Mouse (Mus musculus): ENCODE measurements around the gene Atxn7.
A peak's percentile ranks its signal among the peaks of the same experiment; 100 is the strongest.
"Not testable (repeated sequence)": the region's sequence is repeated elsewhere in the genome, so short reads cannot be mapped to it uniquely, and the experiment has no call there.

Atxn7 gene

DNA sequence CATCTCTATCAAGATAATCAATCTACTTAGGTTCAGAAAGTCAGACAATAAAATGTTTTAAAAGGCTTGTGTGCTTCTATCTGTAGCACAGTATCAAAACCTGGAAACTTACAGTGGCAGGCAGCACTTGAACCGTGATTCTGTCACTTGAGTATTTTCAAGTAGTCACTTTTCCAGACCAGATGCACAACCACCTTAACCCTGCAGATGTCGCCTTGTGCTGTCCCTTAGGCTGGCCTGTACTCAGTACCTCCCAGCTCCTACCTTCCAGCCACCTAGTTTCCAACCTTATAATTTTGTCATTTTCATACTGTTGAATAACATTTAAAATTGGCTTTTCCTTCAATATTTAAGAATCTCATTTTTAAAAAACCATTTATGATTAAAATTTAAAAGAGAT, 20.9 kb downstream of the Atxn7 start:
- DNase-seq (ENCODE audit: low spot score in 2 of 2): no peak

DNA sequence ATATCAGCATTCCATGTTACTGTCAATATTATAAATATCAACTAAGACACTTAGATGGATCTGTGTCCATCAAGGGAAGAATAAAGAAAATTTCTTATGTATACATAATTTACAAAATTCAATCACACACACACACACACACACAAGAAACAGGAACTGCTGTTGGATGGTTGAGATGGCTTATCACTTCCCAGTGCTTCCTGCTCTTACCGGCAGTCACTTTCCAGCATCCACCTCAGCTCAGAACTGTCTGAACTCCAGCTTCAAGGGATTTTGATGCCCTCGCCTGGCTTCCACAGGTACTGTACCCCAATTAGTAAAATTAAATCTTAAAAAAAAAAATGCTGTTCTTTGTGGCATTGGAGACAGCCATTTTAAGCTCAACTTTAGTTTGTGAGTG, 27.2 kb downstream of the Atxn7 start:
- no peak for DNase-seq (ENCODE audit: low spot score in 2 of 2)

DNA sequence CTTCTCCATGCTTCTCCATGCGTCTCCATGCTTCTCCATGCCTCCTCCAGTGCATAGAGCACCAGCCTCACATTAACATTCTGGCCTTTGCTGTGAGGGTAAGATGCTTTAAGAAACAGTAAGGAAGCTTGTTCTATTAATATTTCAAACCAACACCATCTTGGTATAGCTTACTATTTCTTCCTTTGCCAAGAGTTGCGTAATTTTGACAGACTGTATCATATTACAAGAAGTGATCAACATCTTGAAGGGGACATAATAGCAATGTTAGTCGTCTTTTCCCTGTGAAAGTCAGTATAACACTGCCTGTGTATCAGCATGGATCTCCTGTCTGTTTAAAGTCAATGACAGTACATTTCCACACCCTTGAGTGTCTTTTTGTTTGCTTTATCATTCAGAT, 29.5 kb downstream of the Atxn7 start:
- DNase-seq (ENCODE audit: low spot score in 2 of 2): no peak

DNA sequence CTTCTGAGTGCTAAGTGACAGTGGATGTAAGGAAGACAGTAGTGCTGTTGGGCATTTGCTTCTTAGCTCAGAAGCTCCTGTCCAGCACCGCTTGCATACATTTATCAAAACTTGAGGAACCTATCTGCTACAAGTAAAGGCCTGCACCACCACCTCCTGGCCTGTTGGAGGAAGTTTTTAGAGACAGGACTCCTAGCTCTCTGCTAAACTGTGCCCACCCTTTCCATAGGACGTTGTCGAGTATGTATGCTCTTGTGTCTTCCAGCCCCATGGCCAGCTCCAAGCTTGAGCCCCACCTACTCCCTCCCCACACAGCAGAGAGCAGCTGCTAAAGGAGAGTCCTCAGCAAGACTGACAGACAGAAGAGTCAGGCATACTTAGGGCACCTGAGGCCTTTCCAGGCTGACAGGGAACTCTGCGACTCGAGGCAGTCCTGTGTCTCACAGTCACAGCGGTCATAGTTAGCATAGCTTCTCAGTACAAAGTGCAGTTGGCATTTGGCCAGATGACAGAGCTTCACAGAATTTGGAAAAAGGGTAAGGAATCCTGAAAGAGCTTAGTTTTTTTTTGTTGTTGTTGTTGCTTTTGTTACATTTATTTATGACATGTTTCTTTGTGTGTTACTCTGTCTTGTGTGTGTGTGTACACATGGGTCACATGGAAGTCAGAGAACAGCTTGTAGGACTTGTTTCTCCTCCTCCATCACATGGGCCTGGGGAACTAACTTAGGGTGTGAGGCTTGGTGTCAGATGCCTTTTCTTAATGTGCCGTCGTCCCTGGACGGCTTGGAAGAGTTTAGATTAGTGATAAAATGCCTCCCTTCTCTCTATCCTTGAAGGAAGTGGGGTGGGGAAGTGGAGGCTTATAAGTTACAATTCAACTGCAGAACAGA, 34.2 kb downstream of the Atxn7 start:
- DNase-seq (ENCODE audit: low spot score in 2 of 2): no peak

DNA sequence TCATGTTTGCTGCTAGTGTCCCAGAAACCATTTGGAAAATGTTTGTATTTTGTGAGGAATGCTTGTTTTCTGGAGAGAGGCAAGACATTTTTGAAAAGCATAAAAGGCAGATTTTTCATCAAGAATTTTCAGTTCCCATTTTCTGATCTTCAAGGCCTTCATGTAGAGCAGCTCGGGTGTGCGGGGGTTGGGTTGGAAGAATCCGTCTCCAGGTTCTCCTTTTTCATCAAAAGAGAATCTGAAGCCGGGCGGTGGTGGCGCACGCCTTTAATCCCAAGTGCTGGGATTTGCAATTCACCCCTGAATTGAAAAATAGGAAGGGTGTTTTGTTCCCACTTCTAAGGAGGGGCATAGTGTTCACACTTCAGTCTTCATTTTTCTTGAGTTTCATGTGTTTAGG, 41.5 kb downstream of the Atxn7 start:
- DNase-seq (ENCODE audit: low spot score in 2 of 2): no peak

DNA sequence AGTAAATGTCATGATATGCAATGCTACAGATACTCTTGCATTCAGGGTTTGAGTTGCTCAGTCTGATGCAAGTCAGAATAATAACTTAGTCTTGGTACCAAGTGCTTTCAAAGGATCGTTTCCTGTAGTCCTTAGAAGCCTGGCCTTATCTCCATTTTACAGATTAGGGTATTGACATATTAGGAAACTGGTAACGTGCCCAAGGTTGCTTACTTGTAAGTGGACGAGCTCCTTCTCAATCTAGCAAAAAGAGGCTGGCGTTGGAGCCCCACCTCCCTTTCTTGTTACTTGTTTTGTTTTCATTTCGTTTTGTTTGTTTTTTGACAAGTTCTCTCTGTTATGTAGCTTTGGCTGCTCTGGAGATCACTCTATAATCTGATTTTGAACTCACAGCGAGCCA, 48.5 kb downstream of the Atxn7 start:
- DNase-seq (ENCODE audit: low spot score in 2 of 2): no peak

DNA sequence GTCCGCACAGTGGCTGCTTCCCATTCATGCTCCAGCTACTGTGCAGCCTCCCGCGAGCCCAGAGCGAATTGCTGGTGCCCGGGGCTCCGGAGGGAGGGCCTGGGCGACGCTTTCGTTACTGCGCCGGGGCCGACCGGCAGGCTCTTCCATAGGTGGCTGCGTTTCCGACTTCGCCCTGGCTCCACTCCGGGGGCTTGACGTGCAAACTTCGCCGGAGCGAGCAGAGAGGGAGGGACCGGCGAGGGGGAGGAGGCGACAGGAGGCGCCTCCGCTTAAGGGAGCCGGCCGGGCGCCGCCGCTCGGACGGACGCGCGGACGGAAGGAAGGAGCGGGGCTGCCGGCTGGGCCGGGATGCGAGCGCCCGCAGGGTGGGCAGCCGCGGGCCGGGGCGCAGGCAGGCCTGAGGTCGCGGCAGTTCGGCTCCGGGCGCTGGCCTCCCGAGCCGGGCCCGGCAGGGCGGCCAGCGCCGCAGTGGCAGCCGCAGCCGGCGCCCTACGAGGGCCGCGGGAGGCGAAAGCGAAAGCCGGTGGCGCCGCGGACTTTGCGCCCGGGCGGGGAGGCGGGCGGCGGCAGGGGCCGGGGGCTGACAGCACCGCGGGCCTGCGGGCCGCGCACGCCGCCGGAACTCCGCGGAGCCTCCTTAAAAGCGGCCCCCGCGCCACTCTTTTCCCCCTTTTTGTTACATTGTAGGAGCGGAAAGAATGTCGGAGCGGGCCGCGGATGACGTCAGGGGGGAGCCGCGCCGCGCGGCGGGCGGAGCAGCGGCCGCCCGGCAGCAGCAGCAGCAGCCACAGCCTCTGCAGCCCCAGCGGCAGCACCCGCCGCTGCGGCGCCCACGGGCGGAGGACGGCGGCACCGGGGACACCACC, 51.4 kb downstream of the Atxn7 start:
- DNase-seq (ENCODE audit: low spot score in 2 of 2): peak; percentile 82 to 83

DNA sequence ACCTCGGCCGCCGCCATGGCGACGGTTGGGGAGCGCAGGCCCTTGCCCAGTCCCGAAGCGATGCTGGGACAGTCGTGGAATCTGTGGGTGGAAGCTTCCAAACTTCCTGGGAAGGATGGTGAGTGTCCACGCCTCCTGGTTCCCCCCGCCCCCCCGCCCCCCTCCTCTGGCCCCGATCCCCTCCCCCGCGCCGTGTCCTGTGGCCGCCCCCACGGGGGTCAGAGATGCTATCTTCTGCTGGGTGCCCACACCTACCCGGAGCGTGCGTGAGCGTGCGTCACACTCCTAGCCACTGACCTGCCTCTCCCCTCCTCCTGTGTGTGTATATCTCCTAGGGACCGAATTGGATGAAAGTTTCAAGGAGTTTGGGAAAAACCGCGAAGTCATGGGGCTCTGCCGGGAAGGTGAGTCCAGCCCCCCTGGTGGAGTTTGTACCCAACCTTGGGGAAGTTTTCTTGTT, 52.0 kb downstream of the Atxn7 start:
- DNase-seq (ENCODE audit: low spot score in 2 of 2): peak in 1 of 2 experiments; percentile 53

DNA sequence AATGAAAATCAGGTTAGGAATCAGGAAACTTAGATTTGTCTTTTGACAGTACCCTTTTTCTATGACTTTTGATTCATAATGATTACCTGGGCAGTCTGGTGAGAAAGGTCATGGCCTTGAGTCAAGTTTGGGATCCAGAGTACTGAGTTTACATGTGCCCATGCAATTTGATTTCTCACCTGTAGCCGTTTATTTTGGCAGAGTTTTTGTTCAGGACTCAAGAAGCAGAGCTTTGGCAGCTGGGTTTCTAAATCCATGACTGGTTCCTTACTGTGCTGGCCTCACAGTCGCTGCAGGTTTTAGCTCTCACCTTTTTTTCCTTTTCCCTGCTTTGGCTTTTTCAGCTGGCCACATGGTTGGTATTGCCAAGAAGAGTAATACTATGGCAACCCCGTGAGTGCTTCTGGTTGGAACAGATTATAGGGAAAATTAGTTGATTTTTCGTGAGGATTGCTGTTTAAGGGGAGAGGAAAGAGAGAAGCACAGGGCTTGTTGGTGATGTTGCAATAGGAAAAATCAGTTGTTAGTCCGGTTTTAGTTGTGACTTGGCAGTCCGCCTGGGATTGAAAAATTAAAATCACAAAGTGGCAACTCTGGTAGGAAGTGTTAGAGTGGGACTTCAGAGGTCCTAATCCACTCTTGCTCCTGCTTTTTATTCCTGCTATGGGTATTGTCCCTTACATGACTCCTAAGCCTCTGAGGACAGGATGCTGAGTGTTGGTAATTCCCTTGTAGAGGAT, 53.6 kb downstream of the Atxn7 start:
- DNase-seq (ENCODE audit: low spot score in 2 of 2): no peak

DNA sequence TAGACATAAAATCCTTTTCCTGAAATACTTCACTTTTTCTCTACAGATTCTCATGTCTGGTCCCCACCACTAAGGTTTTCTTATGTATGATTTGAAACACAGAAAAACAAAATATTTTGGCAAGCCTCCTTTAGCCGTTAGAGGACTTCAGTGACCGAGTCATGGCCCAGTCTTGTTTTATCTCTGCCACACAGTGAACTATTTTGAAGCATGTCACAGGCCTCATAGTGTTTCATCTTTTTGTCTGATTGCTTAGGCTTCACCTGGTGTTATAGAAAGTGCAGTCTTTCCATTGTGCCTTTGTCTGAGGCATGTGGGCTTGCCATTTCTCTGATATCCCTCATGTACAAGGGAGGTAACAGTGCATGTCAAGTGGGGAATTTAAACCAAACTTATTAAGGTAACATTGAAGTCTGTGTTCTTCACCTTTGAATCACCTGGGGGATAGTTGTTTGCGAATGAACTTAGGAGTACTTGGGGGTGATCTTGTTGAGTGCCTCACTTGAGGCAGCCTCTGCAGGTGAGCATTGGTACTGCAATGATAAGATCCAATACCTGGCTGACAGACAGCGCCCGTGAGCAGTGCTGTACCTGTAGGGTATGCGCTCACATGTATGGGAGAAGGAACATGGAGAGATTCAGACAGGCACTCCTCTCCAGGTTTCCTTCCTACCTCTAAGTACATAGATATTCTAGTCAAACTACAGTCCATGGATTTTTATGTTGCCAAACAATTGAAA, 58.1 kb downstream of the Atxn7 start:
- peak in 1 of 2 experiments; percentile 60 for DNase-seq (ENCODE audit: low spot score in 2 of 2)

DNA sequence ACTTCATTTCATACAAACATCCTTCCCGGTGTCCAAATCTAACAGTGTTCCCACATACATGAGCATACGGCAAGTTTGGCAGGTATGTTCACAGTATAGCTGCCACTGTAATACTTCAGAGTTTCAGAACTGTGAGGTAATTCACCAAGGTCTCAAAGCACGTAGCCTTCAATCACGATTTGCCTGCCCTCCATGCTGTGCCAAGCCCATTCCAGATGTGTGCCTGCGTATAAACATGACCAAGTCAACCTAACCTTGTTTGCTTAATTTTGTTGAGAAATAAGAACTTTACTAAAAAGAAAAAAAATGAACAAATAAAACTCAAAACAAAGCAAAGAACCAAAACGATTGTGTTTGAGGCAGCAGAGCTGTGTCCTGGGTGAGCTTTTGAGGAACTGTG, 60.0 kb downstream of the Atxn7 start:
- no peak for DNase-seq (ENCODE audit: low spot score in 2 of 2)

DNA sequence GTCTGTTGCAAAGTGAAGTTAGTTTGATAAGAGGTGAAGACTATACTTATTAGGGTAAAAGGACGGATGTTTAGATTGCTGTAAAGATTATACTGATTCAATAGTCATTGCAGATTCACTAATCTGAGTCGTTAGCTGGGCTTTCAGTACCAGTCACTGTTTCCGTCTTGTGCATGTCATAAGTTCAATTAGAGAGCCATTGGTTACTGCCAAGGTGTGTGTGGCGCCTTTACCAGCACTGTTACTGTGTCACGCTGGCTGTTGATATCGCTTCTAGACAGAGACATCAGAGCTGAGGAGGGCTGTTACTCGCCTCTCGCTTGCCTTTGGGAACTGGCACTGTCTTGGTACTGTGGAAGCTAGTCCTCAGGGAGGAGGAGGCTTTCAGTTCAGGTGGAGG, 64.6 kb downstream of the Atxn7 start:
- DNase-seq (ENCODE audit: low spot score in 2 of 2): no peak

DNA sequence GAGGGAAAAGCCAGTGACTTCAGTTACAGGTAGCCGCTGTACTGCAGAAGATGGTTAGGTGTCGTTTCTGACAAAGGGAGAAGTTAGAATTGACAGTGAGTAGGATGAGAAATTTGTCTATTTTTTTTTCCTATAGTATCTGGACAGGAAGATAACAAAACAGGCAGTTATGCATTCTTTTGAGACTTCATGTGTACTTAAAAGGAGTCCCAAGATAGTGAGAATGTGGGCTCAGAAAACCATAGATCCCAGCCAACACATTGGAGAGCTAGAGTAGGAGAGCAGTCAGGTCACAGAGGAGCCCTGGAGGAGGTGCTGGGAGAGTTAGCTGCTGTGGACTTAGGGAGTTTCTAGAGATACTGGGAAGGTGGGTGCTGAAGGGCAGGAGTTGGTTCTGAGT, 69.4 kb downstream of the Atxn7 start:
- no peak for DNase-seq (ENCODE audit: low spot score in 2 of 2)

DNA sequence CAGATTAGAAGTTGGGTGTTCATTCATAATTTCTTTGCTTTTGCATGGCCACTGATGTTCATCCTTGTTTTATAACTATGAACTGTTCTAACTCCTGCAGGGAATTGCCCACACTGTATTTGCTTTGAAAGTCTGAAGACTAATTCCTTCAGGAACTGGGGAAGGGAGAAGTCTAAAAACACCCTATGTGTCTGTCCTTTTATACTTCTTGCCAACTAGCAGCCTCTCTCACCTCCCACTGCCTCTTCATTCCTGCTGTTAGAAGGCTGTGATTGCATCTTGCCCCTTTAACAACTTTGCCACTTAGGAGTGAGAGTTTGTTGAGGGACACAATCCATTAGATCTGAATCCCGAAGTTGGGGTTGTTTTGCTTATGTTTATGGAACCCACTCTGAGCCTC, 71.6 kb downstream of the Atxn7 start:
- DNase-seq (ENCODE audit: low spot score in 2 of 2): no peak

DNA sequence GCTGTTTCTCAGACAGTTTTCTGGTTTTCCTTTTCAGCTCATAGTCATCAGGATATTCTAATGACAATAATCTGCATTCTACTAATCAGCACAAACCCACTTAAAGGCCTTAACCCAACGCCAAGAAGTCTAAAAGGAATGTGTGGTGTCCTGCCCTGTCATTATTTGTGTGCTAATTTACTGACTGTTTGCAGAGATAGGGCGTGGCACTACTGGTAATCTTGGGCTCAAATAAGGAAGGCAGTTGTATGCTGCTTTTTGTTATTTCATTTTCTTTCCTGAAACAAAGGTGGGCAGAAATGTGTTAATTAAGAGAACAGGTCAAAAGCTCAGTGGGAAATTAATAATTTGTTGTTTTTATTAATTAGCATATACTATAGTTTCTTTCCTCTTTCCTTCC, 75.1 kb downstream of the Atxn7 start:
- no peak for DNase-seq (ENCODE audit: low spot score in 2 of 2)

DNA sequence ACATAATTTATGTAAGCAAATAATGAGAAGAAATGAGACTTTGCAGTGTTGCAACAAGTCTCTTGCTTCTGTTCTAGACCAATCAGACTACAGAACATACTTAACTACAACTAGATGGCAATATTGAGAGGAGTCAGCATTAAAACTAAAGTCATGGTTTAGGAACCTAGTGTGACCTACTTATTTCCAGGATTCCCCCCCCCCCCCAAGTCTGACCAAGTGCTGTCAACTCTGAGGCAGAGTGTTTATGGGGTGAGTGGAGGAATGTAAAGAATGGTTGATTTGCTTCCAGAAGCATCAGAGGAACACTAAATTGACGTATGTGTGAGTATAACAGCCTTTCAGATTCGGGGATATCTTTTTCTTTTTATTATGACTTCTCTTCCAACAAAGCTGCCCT, 77.0 kb downstream of the Atxn7 start:
- DNase-seq (ENCODE audit: low spot score in 2 of 2): no peak

DNA sequence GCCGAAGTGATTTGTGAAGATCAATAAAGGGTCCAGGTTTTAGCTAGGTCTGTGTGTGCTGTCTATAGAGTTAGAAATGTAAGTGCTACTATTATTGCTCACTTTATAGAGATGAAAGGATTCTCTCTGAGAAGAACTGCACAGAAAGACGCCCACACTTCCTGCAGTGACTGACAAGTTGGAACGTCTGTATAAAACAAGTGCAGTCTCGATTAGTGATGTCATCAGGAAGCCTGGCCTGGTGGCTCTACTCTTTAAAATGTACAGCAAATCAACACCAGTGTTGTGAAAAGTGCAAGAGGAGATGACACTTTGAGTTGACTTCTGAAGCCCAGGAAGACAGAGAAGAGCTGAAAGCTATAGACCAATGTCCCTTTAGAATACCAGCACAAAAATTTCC, 81.1 kb downstream of the Atxn7 start:
- no peak for DNase-seq (ENCODE audit: low spot score in 2 of 2)

DNA sequence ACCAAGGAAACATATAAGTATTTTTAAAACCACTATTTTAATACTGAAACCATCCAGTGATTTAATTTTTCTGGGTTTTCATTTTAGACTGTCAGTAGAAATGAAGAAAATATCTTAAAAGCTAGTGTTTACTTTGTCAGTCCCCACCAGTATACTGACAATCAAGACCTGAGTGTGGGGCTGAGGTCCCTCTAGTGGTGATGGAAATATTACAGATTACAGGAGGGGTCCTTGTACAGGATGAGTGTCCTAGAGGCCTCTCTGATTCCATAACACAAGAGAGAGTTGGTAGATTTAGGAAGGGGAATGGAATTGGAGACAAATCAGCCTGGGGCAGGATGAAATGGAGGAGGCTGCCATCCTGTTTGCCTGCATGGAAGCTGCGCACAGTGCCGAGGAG, 93.1 kb downstream of the Atxn7 start:
- no peak for DNase-seq (ENCODE audit: low spot score in 2 of 2)

DNA sequence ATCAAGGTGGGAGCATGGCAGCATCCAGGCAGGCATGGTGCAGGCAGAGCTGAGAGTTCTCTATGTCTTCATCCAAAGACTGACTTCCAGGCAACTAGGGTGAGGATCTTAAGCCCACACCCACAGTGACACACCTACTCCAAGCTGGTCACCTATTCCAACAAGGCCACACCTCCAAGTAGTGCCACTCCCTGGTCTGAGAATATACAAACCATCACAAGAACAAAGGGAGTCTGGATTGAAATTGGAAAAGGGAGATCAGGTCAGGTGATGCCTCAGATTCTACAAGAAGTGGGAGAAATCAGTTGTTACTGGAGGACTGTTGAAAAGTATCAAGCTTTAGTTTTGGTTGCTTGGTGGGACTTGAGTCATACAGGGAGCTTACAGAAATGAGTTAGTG, 98.4 kb downstream of the Atxn7 start:
- not testable (repeated sequence) for DNase-seq (ENCODE audit: low spot score in 2 of 2)

DNA sequence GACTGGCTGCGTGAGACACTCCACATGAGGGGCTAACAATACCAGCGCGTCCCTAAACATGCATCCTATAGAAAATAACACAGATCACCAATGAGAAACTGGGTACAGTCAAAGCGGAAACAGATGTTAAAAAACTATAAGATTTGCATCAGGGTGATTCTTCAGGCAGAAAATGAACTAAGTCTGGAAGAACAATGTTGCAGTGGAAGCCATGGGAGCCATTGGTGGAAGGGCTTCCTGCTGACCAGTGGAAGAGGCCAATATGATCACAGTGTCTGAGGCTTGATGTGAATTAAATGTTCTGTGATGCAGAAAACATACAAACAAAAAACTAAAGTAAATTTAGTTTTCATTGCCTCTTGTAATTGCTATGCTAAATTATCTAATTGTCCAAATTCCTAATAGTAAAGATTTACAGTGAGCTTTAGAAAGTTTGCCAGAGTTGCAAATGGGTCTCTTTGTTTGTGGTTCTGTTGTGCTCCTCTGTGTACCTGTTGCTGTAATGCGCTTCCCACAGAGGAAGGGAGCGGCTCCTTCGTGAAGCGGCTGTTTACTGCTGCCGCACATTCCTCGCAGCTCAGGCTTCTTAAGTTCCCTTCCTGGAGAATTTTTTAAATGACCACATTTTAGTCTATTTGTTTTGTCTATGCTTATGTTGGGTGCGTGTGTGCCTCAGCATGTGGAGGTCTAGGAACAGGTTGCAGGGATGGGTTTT, 101.4 kb downstream of the Atxn7 start:
- no peak for DNase-seq (ENCODE audit: low spot score in 2 of 2)

DNA sequence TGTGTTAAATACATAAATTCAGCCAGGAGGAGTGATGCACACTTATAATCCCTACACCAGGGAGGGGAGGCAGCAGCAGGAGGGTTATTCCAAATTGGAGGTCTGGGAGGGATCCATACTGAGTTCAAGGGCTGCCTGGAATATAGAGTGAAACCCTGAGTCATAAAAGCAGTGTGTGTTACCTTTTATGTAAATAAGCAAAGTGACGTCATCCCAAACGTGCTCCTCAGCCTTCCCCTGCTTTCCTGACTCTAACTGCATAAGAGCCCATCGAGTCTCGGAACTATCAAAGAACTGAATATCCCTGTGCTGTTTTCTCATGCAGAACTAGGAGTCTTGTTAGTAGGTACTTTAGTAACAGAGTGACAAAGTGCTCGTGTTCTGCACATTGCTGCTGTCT, 102.1 kb downstream of the Atxn7 start:
- no peak for DNase-seq (ENCODE audit: low spot score in 2 of 2)
